Comparison of ENCODE assay signal across 8 mouse cellular contexts in genomic region chr9:36970651-36971050, GRCm38 (mm10).
DNase-seq lines count a peak whose midpoint lies in the region; ATAC-seq and TF ChIP-seq lines count a peak whose summit lies in the region.

No protein-coding gene starts in this region.

- no peak for ATAC-seq in liver, postnatal 0 days

- H3K4me2 ChIP-seq in liver, postnatal 0 days (ENCODE audit: low read depth, low read length), result no peak overlapping the region

- no peaks in the 10 kb centered on the region for H3K4me1 ChIP-seq in liver, postnatal 0 days (ENCODE audit: insufficient read depth)

- no peaks in the 10 kb centered on the region for H3K9me3 ChIP-seq in liver, postnatal 0 days (ENCODE audit: low read length)

- H3K9ac ChIP-seq in liver, postnatal 0 days (replicated peaks), result no peak overlapping the region

- peak; percentile 56 for DNase-seq in 416B (ENCODE audit: low read depth)
- peak; percentile 60 for DNase-seq in Muller cell, postnatal 12 days (ENCODE audit: inconsistent ontology term)
- DNase-seq in cerebellum, postnatal 25 days, result peak; percentile 81 to 94
- DNase-seq in gastrocnemius, adult 8-10 months (ENCODE audit: low spot score in 2 of 2), result peak; percentile 75 to 78
- peak; percentile 93 for DNase-seq in kidney, postnatal 10 days
- peak; percentile 75 for DNase-seq in liver, postnatal 0 days
- peak; percentile 87 for DNase-seq in retina, postnatal 1 day
- DNase-seq in urinary bladder, postnatal 14 days (ENCODE audit: low spot score), result peak; percentile 88

- H3K4me3 ChIP-seq in liver, postnatal 0 days (ENCODE audit: low read depth, low read length), result no peak overlapping the region

- no peaks in the 10 kb centered on the region for H3K27me3 ChIP-seq in liver, postnatal 0 days (ENCODE audit: insufficient read depth, low read length)

- no peak overlapping the region for H3K27ac ChIP-seq in liver, postnatal 0 days (ENCODE audit: low read depth)

- H3K36me3 ChIP-seq in liver, postnatal 0 days (replicated peaks; ENCODE audit: insufficient read depth, low read length), result no peaks in the 10 kb centered on the region

- no peak for TF ChIP-seq EP300 in liver, postnatal 0 days (IDR thresholded peaks at IDR 0.05; ENCODE audit: low read depth)

- whole genome bisulfite sequencing in liver, postnatal 0 days (ENCODE audit: insufficient replicate concordance), result 8% methylated on average over 5 of the region's 5 CpGs

- TF ChIP-seq CTCF in liver, postnatal 0 days (IDR thresholded peaks at IDR 0.05; ENCODE audit: low read depth), result peak; percentile 77
